Mouse (Mus musculus) hindbrain, postnatal 0 days (tissue): ENCODE results near the gene Baz1b. TPM values are rescaled to one million over a fixed set of nuclear protein-coding genes. Genes with fewer than 3 reads are reported as not detected.

Experiments
- ATAC-seq: fragments of 200-750 bp; cut with Nextera tagmentation; 2 replicates; pipeline ENCODE4 v1.8.0; 2017; ENCODE audit warnings: mild to moderate bottlenecking, moderate TSS enrichment, moderate library complexity
- DNase-seq: peaks from one replicate; pipeline ENCODE4 v3.0.0-alpha.2; 2015; ENCODE audit warnings: low spot score
- H3K27ac ChIP-seq: fragments of 300-500 bp; sonication (generic); 2 replicates; pipeline ENCODE4 v1.5.1; 2014; ENCODE audit warnings: mild to moderate bottlenecking
- H3K27me3 ChIP-seq: fragments of 300-500 bp; sonication (generic); 2 replicates; pipeline ENCODE4 v1.6.1; 2014; ENCODE audit warnings: low read length, mixed read lengths; ENCODE audit not compliant: insufficient read depth
- H3K36me3 ChIP-seq: fragments of 300-500 bp; sonication (generic); 2 replicates; pipeline ENCODE4 v1.6.1; 2014; ENCODE audit warnings: low read length, mixed read lengths; ENCODE audit not compliant: insufficient read depth
- H3K4me1 ChIP-seq: fragments of 300-500 bp; sonication (generic); 2 replicates; pipeline ENCODE4 v1.6.1; 2014; ENCODE audit warnings: antibody characterized with exemption, low read length, mixed read lengths; ENCODE audit not compliant: insufficient read depth
- H3K4me2 ChIP-seq: fragments of 300-500 bp; sonication (generic); 2 replicates; pipeline ENCODE4 v1.6.1; 2014; ENCODE audit warnings: low read depth, mild to moderate bottlenecking, low read length, moderate library complexity, mixed read lengths
- H3K4me3 ChIP-seq: fragments of 300-500 bp; sonication (generic); 2 replicates; pipeline ENCODE4 v1.5.1; 2014; ENCODE audit warnings: low read length
- H3K9ac ChIP-seq: fragments of 300-500 bp; sonication (generic); replicated peaks from 2 replicates; pipeline ENCODE4 v1.6.1; 2014; ENCODE audit warnings: mild to moderate bottlenecking, low read length, moderate library complexity, mixed read lengths
- H3K9me3 ChIP-seq: fragments of 300-500 bp; sonication (generic); 2 replicates; pipeline ENCODE4 v1.6.1; 2016; ENCODE audit warnings: low read length, mixed read lengths
- CTCF ChIP-seq: IDR thresholded peaks from 2 replicates; pipeline ENCODE4 v1.5.1; 2016; ENCODE audit warnings: antibody characterized with exemption, control low read depth, low read depth
- WGBS: fragments of 180-500 bp; shearing (Covaris S2); extraction: QIAGEN DNeasy Blood & Tissue Kit; methylation state at CpG from one replicate; pipeline ENCODE4 v1.1.7; 2014; 5-methylcytosine and 5-hydroxymethylcytosine counted together
- polyA plus RNA-seq: library from polyadenylated mRNA; unstranded; fragments of >200 nt; fragmentation: Nextera tagmentation; extraction: Ambion mirVana; gene quantifications from 2 replicates; pipeline ENCODE4 v1.2.1, GENCODE M21; 2015
- total RNA-seq: library from RNA; depleted of rRNA; stranded (reverse); fragments of >200 nt; gene quantifications from 2 replicates; pipeline ENCODE4 v1.2.3, GENCODE M21; 2014; rRNA removed

Gene Baz1b
- total RNA-seq (35.5 and 42.9 TPM in 2 replicates), polyA plus RNA-seq (15.8 and 16.7 TPM in 2 replicates)

DNA sequence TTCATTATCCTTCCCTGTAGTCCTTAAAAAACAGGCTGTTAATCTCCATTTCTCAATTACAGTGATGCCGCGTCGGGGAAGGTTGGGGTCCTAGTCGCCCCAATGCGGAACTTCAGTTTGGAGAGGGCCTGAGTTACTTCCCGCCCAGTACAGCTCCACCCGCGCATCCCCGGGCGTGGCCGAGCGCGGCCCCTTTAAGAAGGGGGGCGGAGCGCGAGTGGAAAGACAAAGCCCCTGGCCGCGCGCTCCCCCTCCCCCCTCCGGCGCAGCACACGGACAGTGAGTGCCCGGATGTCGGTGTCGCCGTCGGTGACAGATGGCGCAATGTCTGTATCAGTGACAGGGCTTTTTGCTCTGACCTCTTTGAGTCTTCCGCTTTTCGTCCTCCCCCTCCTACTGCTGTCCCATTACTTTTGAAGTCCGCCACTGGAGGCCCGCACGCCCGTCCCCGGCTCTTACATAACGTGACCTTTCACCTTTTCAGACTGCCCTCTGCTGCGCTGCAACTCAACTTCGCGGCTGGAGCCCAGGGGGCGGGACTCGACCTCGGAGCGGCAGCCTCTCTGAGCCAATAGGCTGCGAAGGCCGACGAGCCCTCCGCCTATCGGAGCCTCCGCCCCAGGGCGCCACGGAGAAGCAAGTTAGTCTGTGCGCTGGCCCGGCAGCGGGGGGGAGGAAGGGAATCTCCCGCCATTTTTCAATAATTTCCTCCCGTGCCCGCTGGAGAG is at the start of gene Baz1b:
Gene Baz1b (plus strand): TSS at position 644 of the 728 bp plus-strand sequence.
- peak; percentile 30; the same call in 1 of the 2 replicates for TF ChIP-seq CTCF
- H3K4me2 ChIP-seq, result peak within 1 kb of the TSS; percentile 88
- DNase-seq (peak; percentile 99), ATAC-seq (peak; percentile 98)
- H3K27me3 ChIP-seq, result no peaks in the 10 kb centered on the region
- H3K4me3 ChIP-seq, result peak within 1 kb of the TSS; percentile 98
- H3K4me1 ChIP-seq, result peaks cover 17% of the 10 kb centered on the region
- peak within 1 kb of the TSS; percentile 94 for H3K9ac ChIP-seq
- no peaks in the 10 kb centered on the region for H3K9me3 ChIP-seq
- WGBS, result under 1% methylated on average over 55 of the region's 57 CpGs
- H3K36me3 ChIP-seq, result peaks cover 7% of the 10 kb centered on the region; the same call in 1 of the 2 replicates
- H3K27ac ChIP-seq, result peak within 1 kb of the TSS; percentile 95

DNA sequence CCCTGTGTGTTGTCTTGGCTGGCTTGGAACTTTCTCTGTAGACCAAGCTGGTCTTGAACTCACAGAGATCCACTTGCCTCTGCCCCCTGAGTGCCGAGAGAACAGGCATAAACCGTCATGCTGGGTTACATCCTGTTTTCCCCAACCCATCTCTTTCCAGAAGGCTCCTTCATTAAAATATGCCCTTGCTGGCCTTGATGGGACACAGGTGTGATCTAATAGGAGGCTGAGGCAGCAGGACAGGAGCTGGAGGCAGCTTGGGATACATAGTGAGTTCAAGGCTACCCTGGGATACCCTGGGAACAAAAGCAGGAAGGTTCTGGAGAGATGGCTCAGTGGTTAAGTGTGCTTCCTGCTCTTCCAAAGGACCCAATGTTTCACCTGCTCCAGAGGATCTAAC is 47.2 kb upstream of the Baz1b start:
- H3K9ac ChIP-seq, result no peak overlapping the region
- H3K27me3 ChIP-seq, result no peaks in the 10 kb centered on the region
- no peak for TF ChIP-seq CTCF
- ATAC-seq, result no peak
- DNase-seq, result no peak
- no peaks in the 10 kb centered on the region for H3K9me3 ChIP-seq
- 73% methylated on average over 2 of the region's 2 CpGs for WGBS
- no peak overlapping the region for H3K4me2 ChIP-seq
- H3K36me3 ChIP-seq, result no peaks in the 10 kb centered on the region
- H3K4me1 ChIP-seq, result no peaks in the 10 kb centered on the region
- H3K4me3 ChIP-seq, result no peak overlapping the region
- H3K27ac ChIP-seq, result no peak overlapping the region

DNA sequence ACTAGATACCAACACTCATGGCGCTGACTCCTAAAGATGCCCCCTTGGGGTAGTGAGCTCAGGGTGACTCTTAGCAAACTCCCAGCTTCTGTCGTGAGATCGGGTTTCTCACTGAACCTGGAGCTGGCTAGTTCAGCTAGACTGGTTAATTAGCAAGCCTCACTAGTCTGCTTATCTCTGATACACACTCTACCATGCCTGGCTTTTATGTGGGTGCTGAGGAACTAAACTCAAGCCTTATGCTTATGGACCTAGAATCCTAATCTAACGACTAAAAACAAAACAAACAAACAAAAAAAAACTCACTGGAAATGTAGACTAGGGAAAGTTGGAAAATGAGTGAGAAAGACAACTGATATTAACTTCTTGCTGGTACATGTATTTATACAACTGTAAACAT is 42.6 kb upstream of the Baz1b start:
- no peak overlapping the region for H3K9ac ChIP-seq
- no peak for ATAC-seq
- WGBS, result 61% methylated on average over 4 of the region's 4 CpGs
- H3K4me1 ChIP-seq, result no peaks in the 10 kb centered on the region
- no peaks in the 10 kb centered on the region for H3K27me3 ChIP-seq
- H3K36me3 ChIP-seq, result no peaks in the 10 kb centered on the region
- TF ChIP-seq CTCF, result no peak
- H3K27ac ChIP-seq, result no peak overlapping the region
- no peak overlapping the region for H3K4me2 ChIP-seq
- H3K4me3 ChIP-seq, result no peak overlapping the region
- H3K9me3 ChIP-seq, result no peaks in the 10 kb centered on the region
- DNase-seq, result no peak

DNA sequence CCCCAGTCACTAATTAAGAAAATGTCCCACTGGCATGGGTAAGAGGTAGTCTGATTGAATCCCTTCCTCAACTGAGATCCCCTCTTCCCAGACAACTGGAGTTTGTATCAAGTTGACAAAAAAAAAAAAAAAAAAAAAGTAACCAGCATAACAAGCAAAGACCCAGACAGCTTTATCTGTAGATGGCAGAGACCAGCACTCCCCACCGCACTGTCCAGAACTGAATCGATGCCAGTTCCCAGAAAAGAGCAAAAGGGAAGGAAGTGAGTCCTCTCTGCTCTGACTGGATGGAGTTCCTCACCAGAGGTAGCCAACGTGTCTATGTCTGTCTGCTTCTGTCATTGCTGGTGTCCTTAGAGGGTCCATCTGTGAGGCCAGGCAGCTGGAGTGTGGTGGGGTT is 41.5 kb upstream of the Baz1b start:
- TF ChIP-seq CTCF, result no peak
- no peak overlapping the region for H3K27ac ChIP-seq
- H3K9ac ChIP-seq, result no peak overlapping the region
- H3K4me1 ChIP-seq, result no peaks in the 10 kb centered on the region
- WGBS, result 75% methylated on average over 3 of the region's 3 CpGs
- H3K27me3 ChIP-seq, result no peaks in the 10 kb centered on the region
- H3K4me2 ChIP-seq, result no peak overlapping the region
- no peaks in the 10 kb centered on the region for H3K9me3 ChIP-seq
- no peaks in the 10 kb centered on the region for H3K36me3 ChIP-seq
- DNase-seq, result no peak
- H3K4me3 ChIP-seq, result no peak overlapping the region
- no peak for ATAC-seq

DNA sequence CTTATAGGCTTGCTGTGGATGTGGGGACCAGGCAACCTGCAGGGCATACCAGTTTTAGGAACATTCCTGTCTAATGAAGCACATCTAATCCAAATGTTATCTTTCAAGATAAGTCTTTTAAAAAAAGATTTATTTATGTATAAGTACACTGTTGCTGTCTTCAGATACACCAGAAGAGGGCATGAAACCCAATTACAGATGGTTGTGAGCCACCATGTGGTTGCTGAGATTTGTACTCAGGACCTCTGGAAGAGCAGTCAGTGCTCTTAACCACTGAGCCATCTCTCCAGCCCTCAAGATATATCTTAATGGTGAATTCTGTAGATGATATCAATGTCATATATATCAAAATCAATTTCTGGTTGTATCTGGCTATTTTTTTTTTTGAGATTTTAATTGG is 41.1 kb upstream of the Baz1b start:
- no peaks in the 10 kb centered on the region for H3K27me3 ChIP-seq
- no peak overlapping the region for H3K27ac ChIP-seq
- DNase-seq (no peak), ATAC-seq (no peak)
- H3K4me2 ChIP-seq, result no peak overlapping the region
- no peaks in the 10 kb centered on the region for H3K9me3 ChIP-seq
- no peaks in the 10 kb centered on the region for H3K4me1 ChIP-seq
- TF ChIP-seq CTCF, result peak; percentile 13; the same call in 1 of the 2 replicates
- H3K4me3 ChIP-seq, result no peak overlapping the region
- H3K36me3 ChIP-seq, result no peaks in the 10 kb centered on the region
- H3K9ac ChIP-seq, result no peak overlapping the region

DNA sequence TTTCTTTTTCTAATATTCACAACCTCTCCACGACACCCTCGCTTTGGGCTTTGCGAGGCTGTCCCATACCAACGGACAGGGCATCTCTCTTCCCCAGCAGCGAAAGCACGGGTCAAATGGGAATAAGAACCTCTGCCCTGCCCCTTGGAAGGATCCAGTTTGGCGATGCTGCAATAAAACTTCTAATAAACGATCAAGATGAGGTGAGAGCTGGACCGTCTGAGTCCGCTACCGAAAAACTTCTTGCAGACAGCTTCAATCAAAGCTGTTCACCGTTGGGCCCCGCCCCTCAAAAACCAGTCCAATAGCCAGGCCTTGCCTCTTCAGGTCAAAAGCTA is 38.4 kb upstream of the Baz1b start:
- WGBS, result under 1% methylated on average over 13 of the region's 13 CpGs
- ATAC-seq, result no peak
- H3K4me1 ChIP-seq, result no peaks in the 10 kb centered on the region
- no peak for TF ChIP-seq CTCF
- H3K4me3 ChIP-seq, result peak overlapping the region; percentile 66
- H3K27me3 ChIP-seq, result no peaks in the 10 kb centered on the region
- no peak for DNase-seq
- H3K27ac ChIP-seq, result no peak overlapping the region; the same call in 1 of the 2 replicates
- peak overlapping the region; percentile 62; the same call in 1 of the 2 replicates for H3K9ac ChIP-seq
- H3K36me3 ChIP-seq, result no peaks in the 10 kb centered on the region
- peak overlapping the region; percentile 95 for H3K4me2 ChIP-seq
- no peaks in the 10 kb centered on the region for H3K9me3 ChIP-seq
